Mouse (Mus musculus) erythroblast, embryonic 14.5 days (primary cell): ENCODE measurements around the gene Fhl5.
"Not testable (repeated sequence)": the region's sequence is repeated elsewhere in the genome, so short reads cannot be mapped to it uniquely, and the experiment has no call there.

ENCODE experiments used
- GATA1 ChIP-seq: IDR thresholded peaks from 2 replicates; pipeline ENCODE4 v1.6.1; 2012; ENCODE audit warnings: low read length, inconsistent platforms, mixed read lengths
- TAL1 ChIP-seq: IDR thresholded peaks from 3 replicates; pipeline ENCODE4 v1.6.1; 2012; ENCODE audit warnings: low read length, inconsistent platforms, mixed read lengths

DNA sequence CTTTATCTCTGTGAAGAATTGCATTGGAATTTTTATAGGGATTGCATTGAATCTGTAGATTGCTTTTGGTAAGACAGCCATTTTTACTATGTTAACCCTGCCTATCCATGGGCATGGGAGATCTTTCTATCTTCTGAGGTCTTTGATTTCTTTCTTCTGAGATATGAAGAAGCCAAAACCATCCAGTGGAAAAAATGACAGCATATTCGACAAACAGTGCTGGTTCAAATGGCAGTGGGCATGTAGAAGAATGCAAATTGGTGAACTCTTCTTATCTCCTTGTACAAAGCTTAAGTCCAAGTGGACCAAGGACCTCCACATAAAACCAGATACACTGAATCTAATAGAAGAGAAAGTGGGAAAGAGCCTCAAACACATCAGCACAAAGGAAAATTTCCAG, 42.3 kb upstream of the Fhl5 start:
- TF ChIP-seq TAL1, GATA1: not testable (repeated sequence)
